Mouse (Mus musculus) bone marrow macrophage, adult 2 months (primary cell): ENCODE measurements around the gene Cyp2s1.

Source experiments
- CTCF ChIP-seq: IDR thresholded peaks from 2 replicates; pipeline ENCODE4 v1.5.1; 2012; ENCODE audit warnings: low read depth, mild to moderate bottlenecking, low read length, moderate library complexity
- POLR2A ChIP-seq: IDR thresholded peaks from 2 replicates; pipeline ENCODE4 v1.6.1; 2012; ENCODE audit warnings: mild to moderate bottlenecking, low read depth, low read length, borderline replicate concordance

DNA sequence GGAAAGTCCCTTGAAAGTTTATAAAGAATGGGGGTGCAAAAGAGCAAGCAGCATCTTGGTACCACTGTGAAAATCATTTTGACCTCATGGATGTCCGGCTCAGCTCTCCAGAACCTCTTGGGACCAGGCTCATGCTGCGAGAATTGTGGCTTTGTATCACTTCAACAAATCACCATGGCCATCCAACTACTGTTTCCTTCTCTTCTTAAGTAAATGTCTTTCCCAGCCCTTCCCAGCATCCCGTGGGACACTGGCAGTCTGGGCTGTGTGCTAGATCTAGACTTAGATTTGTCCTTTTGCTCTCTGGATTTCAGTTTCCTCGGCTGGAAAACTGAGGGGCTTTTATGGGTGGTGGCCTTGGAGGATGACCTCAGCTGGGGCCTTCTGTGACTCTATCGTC is 48.5 kb downstream of the Cyp2s1 start:
- TF ChIP-seq CTCF = no peak
- TF ChIP-seq POLR2A = no peak
